Mouse (Mus musculus) embryonic fibroblast, embryonic 13.5 days (primary cell): ENCODE results near the gene Mettl8.

ENCODE experiments used
- CTCF ChIP-seq: IDR thresholded peaks from 2 replicates; pipeline ENCODE4 v1.5.1; 2011; ENCODE audit warnings: mild to moderate bottlenecking, control low read depth, low read length, moderate library complexity, borderline replicate concordance; ENCODE audit not compliant: insufficient read depth
- POLR2A ChIP-seq: IDR thresholded peaks from 2 replicates; pipeline ENCODE4 v1.6.1; 2011; ENCODE audit warnings: low read depth, mild to moderate bottlenecking, control low read depth, low read length, moderate library complexity

GRCm38 (mm10) chr2:71046151-71046550 is 9.2 kb downstream of the Mettl8 start:
- TF ChIP-seq CTCF (no peak), POLR2A (no peak)
